Mouse (Mus musculus): ENCODE results near the gene Hoxb3.

Gene Hoxb3

GRCm38 (mm10) chr11:96302381-96303150, 20.6 kb upstream of the Hoxb3 start:
- no peak for DNase-seq (ENCODE audit: low read depth, low spot score)

GRCm38 (mm10) chr11:96303151-96304099, 19.7 kb upstream of the Hoxb3 start, which contains the start of gene Hoxb5:
Gene Hoxb5 (plus strand): TSS chr11:96303336.
- DNase-seq (ENCODE audit: low read depth, low spot score) = peak; percentile 92

GRCm38 (mm10) chr11:96304381-96305195, 18.5 kb upstream of the Hoxb3 start:
- DNase-seq (ENCODE audit: low read depth, low spot score) = no peak

- DNase-seq (ENCODE audit: low read depth, low spot score) = no peak
Measured at GRCm38 (mm10) chr11:96305505-96306182, 17.5 kb upstream of the Hoxb3 start.

- DNase-seq (ENCODE audit: low read depth, low spot score) = no peak
Measured at GRCm38 (mm10) chr11:96306183-96306907, 16.8 kb upstream of the Hoxb3 start.

- no peak for DNase-seq (ENCODE audit: low read depth, low spot score)
Measured at GRCm38 (mm10) chr11:96306908-96307269, 16.2 kb upstream of the Hoxb3 start.

GRCm38 (mm10) chr11:96308763-96309162, 14.4 kb upstream of the Hoxb3 start:
- DNase-seq (ENCODE audit: low read depth, low spot score) = no peak

- no peak for DNase-seq (ENCODE audit: low read depth, low spot score)
Measured at GRCm38 (mm10) chr11:96309288-96309687, 13.8 kb upstream of the Hoxb3 start.

- no peak for DNase-seq (ENCODE audit: low read depth, low spot score)
Measured at GRCm38 (mm10) chr11:96310183-96310938, 12.8 kb upstream of the Hoxb3 start.

- no peak for DNase-seq (ENCODE audit: low read depth, low spot score)
Measured at GRCm38 (mm10) chr11:96311097-96311496, 12.0 kb upstream of the Hoxb3 start.

- peak; percentile 87 for DNase-seq (ENCODE audit: low read depth, low spot score)
Measured at GRCm38 (mm10) chr11:96311520-96312417, 11.4 kb upstream of the Hoxb3 start.

GRCm38 (mm10) chr11:96313134-96313533, 10.0 kb upstream of the Hoxb3 start:
- DNase-seq (ENCODE audit: low read depth, low spot score) = no peak

GRCm38 (mm10) chr11:96313806-96314428, 9.2 kb upstream of the Hoxb3 start:
- DNase-seq (ENCODE audit: low read depth, low spot score) = no peak

GRCm38 (mm10) chr11:96314671-96315343, 8.3 kb upstream of the Hoxb3 start:
- peak; percentile 38 for DNase-seq (ENCODE audit: low read depth, low spot score)

GRCm38 (mm10) chr11:96315344-96315681, 7.8 kb upstream of the Hoxb3 start:
- DNase-seq (ENCODE audit: low read depth, low spot score) = no peak

- no peak for DNase-seq (ENCODE audit: low read depth, low spot score)
Measured at GRCm38 (mm10) chr11:96316696-96317607, 6.2 kb upstream of the Hoxb3 start.
